Mouse (Mus musculus): Measurements from ENCODE around the gene Frat2. TPM values are rescaled to one million over a fixed set of nuclear protein-coding genes. Genes with fewer than 3 reads are reported as not detected.

Gene Frat2
- polyA plus RNA-seq, 1 experiment from 2014 or later = 4.5 TPM

DNA sequence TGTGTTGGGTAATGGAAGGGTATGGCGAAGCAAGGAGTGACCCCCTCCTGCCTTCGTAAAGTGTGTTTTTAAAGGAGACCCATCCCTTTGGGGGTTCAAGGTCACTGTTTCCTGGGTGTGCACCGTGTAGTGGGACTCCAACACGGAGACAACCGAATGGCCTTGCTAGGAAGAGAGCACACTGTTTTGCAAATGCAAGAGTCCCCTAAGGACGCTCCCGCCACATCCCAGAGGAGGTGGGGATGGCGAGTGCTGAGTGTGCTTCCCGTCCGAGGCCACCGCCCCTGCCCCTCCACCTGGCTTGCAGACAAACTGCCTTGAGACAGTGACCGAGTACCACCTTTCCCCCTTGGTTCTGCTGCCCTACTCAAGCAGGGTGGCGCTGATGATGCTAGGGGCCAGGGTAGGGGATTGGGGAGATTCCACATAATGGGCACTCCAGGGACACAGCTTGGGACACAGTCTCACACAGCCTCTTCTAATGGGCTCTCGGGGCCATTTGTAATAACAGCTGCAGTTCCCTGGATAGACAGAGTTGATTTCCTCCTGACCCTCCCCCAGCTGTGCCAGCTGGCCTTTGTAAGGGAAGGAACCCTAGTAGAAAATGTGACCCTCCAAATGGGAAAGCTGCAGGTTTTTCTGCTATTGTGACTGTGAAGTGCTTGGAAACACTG is 16.1 kb downstream of the Frat2 start:
- ATAC-seq (ENCODE audit: insufficient read depth) = no peak
- H3K36me3 ChIP-seq (replicated peaks) = no peaks in the 10 kb centered on the region
- H3K27ac ChIP-seq (replicated peaks) = peak overlapping the region; percentile 97
- peak overlapping the region; percentile 92 for H3K4me3 ChIP-seq (replicated peaks)
- no peaks in the 10 kb centered on the region for H3K27me3 ChIP-seq
- H3K9ac ChIP-seq = peak overlapping the region; percentile 89
- H3K9me3 ChIP-seq (replicated peaks) = no peaks in the 10 kb centered on the region
- WGBS (ENCODE audit: insufficient replicate concordance) = 11% methylated on average over 14 of the region's 14 CpGs
- H3K4me2 ChIP-seq = peak overlapping the region; percentile 98
- peaks cover 70% of the 10 kb centered on the region for H3K4me1 ChIP-seq (replicated peaks)

DNA sequence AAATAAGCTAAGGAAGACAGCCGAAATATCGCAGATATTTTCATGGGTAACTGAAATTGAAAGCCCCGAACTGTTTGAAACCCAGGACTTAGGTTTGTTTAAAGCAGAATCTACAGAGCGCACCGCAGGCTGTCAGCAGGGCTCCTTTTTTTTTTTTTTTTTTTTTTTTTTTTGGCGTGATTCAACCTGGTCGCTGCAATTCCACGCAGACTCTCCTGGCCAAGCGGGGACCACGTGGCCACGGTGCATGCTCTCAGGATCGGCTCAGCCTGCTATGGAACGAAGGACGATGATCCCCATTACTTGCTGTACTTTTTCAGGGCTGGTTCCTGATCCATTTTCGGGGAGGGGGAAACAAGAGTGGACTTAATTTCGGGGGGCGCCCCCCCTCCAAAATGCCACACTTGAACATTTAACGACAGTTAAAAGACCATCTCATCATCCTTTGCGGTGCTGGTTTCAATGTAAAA is 16.8 kb downstream of the Frat2 start:
- H3K4me2 ChIP-seq = peak overlapping the region; percentile 98
- H3K27ac ChIP-seq (replicated peaks) = peak overlapping the region; percentile 97
- H3K27me3 ChIP-seq = no peaks in the 10 kb centered on the region
- peak overlapping the region; percentile 89 for H3K9ac ChIP-seq
- H3K4me1 ChIP-seq (replicated peaks) = peaks cover 63% of the 10 kb centered on the region
- peak overlapping the region; percentile 92 for H3K4me3 ChIP-seq (replicated peaks)
- no peaks in the 10 kb centered on the region for H3K36me3 ChIP-seq (replicated peaks)
- H3K9me3 ChIP-seq (replicated peaks) = no peaks in the 10 kb centered on the region
- under 1% methylated on average over 19 of the region's 19 CpGs for WGBS (ENCODE audit: insufficient replicate concordance)
- ATAC-seq (ENCODE audit: insufficient read depth) = no peak

DNA sequence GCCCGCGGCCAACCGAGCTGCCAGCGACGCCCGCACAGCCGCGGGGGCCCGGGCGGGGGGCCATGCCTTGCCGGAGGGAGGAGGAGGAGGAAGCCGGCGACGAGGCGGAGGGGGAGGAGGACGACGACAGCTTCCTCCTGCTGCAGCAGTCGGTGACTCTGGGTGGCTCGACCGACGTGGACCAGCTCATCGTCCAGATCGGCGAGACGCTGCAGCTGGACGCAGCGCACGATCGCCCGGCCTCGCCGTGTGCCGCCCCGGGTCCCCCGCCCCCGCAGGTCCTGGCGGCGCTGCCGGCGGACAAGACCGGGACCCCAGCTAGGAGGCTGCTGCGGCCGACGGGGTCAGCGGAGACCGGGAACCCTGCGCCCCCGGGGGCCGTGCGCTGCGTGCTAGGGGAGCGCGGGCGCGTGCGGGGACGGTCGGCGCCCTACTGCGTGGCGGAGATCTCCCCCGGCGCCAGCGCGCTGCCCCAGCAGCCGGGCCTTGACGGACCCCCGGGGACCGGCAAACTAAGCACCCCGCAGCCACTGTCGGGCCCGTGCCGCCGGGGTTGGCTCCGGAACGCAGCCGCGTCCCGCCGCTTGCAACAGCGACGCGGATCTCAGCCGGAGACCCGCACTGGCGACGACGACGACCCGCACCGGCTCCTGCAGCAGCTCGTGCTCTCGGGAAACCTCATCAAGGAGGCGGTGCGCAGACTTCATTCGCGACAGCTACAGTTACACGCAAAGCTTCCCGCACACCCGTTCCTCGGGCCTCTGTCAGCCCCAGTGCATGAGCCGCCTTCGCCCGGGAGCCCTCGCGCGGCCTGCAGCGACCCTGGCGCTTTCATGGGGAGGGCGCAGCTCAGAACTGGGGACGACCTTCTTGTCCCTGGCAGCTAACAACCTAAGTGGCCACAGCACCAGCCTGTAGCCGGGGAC is 17.6 kb downstream of the Frat2 start:
- peak overlapping the region; percentile 92 for H3K4me3 ChIP-seq (replicated peaks)
- peak overlapping the region; percentile 89 for H3K9ac ChIP-seq
- under 1% methylated on average over 101 of the region's 112 CpGs for WGBS (ENCODE audit: insufficient replicate concordance)
- peak overlapping the region; percentile 97 for H3K27ac ChIP-seq (replicated peaks)
- H3K9me3 ChIP-seq (replicated peaks) = no peaks in the 10 kb centered on the region
- H3K4me2 ChIP-seq = peak overlapping the region; percentile 98
- H3K4me1 ChIP-seq (replicated peaks) = peaks cover 57% of the 10 kb centered on the region
- H3K27me3 ChIP-seq = no peaks in the 10 kb centered on the region
- H3K36me3 ChIP-seq (replicated peaks) = no peaks in the 10 kb centered on the region
- ATAC-seq (ENCODE audit: insufficient read depth) = peak; percentile 58

DNA sequence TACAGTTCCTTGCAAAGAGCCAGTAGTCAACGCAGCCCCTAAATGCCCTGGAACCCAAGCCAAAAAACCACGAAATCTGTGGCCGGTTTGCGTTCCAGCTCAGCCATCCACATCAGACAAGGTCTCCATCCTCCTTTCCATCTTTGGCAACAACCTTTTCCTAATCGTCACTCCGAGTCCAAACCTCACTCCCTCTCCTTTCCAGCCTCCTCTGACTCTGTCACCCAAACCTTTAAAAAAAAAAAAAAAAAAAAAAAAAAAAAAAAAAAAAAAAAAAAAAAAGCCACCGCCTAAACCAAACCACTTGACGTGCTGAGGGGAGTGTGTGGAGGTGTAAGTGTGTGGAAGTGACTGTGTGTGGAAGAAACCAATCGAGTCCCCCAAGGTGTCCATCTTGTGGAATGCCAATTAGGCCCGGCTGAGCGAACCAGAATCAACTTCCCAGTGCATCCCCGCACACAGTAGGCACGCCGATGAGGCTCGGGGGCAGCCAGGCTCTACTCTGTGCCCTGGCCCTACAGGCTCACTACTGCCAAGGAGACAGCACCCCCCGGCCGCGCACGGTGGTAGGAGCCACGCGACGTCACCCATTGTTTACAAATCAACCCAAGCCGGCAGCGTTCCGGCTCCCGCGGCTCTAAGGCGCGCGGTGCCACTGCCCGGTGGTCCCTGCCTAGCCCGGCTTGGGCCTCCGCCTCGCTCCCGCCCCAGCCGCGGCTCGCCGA is 18.4 kb downstream of the Frat2 start, which contains the start of gene Frat1:
Gene Frat1, plus strand, starts transcription at position 590 of the 725 bp plus-strand sequence.
- ATAC-seq (ENCODE audit: insufficient read depth) = peak; percentile 88
- Histone ChIP-seq H3K27ac (replicated peaks) (peak within 1 kb of the TSS; percentile 97), H3K9me3 (replicated peaks) (no peaks in the 10 kb centered on the region), H3K36me3 (replicated peaks) (no peaks in the 10 kb centered on the region), H3K4me3 (replicated peaks) (peak within 1 kb of the TSS; percentile 92), H3K9ac (peak within 1 kb of the TSS; percentile 89), H3K4me2 (peak within 1 kb of the TSS; percentile 98), H3K4me1 (replicated peaks) (peaks cover 55% of the 10 kb centered on the region), H3K27me3 (no peaks in the 10 kb centered on the region)
- under 1% methylated on average over 39 of the region's 39 CpGs for WGBS (ENCODE audit: insufficient replicate concordance)

DNA sequence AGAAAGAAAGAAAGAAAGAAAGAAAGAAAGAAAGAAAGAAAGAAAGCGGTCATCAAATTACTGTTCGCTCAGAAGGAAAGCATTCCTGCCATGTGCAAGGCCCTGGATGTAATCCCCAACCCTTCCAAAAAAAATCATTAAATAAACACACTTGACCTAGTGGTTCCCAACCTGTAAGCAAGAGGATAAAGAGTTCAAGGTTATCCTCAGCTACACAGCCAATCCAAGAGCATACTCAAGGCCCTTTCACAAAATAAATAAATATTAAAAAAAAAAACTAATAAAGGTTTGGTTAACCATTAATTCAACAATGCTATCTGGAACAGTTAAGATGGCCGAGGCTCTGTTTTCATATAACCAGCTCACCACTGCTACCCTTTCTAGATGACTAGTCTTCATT is 19.0 kb downstream of the Frat2 start:
- Histone ChIP-seq H3K9me3 (replicated peaks) (no peaks in the 10 kb centered on the region), H3K4me3 (replicated peaks) (peak overlapping the region; percentile 92), H3K4me1 (replicated peaks) (peaks cover 49% of the 10 kb centered on the region), H3K4me2 (peak overlapping the region; percentile 98), H3K36me3 (replicated peaks) (no peaks in the 10 kb centered on the region), H3K27me3 (no peaks in the 10 kb centered on the region), H3K27ac (replicated peaks) (peak overlapping the region; percentile 97), H3K9ac (peak overlapping the region; percentile 89)
- ATAC-seq (ENCODE audit: insufficient read depth) = no peak
- 69% methylated on average over 3 of the region's 3 CpGs for WGBS (ENCODE audit: insufficient replicate concordance)

DNA sequence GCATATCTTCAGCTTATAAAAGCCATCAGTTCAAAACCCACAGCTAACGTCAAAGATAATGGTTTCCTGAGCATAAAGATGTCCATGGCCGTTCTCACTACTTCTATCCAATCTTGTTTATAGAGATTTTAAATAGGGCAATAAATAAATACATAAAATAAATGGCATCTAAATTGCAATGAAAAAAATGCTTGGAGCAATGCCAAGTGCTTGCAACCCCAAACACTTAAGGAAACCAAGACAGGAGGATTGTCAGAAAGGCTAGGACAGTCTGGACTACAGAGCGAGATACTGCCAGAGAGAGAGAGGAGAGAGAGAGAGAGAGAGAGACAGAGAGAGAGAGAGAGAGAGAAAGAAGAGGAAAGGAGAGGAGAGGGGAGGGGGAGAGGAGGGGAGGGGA is 21.4 kb downstream of the Frat2 start:
- H3K27me3 ChIP-seq = no peaks in the 10 kb centered on the region
- H3K9ac ChIP-seq = no peak overlapping the region
- no peak overlapping the region for H3K4me3 ChIP-seq (replicated peaks)
- no peaks in the 10 kb centered on the region for H3K36me3 ChIP-seq (replicated peaks)
- no peak overlapping the region for H3K27ac ChIP-seq (replicated peaks)
- no peak for ATAC-seq (ENCODE audit: insufficient read depth)
- no peak overlapping the region for H3K4me2 ChIP-seq
- no peaks in the 10 kb centered on the region for H3K9me3 ChIP-seq (replicated peaks)
- peaks cover 29% of the 10 kb centered on the region for H3K4me1 ChIP-seq (replicated peaks)
- WGBS (ENCODE audit: insufficient replicate concordance) = 62% methylated on average over 3 of the region's 3 CpGs

DNA sequence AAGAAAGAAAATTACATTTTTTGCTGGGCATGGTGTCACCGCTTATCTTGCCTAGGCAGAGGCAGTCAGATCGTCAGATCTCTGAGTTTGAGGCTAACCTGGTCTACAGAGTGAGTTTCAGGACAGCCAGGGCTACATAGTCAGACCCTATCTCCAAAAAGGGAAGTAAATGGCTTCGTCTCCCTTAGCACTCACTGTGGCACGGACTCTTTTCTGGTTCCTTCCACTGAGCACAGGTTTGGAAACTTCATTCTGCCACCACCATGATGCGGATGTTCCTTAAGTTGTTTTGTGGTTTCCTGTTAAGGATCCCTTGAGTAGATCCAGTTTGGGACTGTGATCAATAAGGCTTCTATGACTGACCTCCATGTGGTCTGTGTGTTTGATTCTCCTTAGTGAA is 23.0 kb downstream of the Frat2 start:
- 34% methylated on average over 5 of the region's 5 CpGs for WGBS (ENCODE audit: insufficient replicate concordance)
- no peak for ATAC-seq (ENCODE audit: insufficient read depth)
- Histone ChIP-seq H3K36me3 (replicated peaks) (no peaks in the 10 kb centered on the region), H3K27ac (replicated peaks) (no peak overlapping the region), H3K9ac (no peak overlapping the region), H3K4me1 (replicated peaks) (peaks cover 20% of the 10 kb centered on the region), H3K4me2 (no peak overlapping the region), H3K9me3 (replicated peaks) (no peaks in the 10 kb centered on the region), H3K27me3 (no peaks in the 10 kb centered on the region), H3K4me3 (replicated peaks) (no peak overlapping the region)

DNA sequence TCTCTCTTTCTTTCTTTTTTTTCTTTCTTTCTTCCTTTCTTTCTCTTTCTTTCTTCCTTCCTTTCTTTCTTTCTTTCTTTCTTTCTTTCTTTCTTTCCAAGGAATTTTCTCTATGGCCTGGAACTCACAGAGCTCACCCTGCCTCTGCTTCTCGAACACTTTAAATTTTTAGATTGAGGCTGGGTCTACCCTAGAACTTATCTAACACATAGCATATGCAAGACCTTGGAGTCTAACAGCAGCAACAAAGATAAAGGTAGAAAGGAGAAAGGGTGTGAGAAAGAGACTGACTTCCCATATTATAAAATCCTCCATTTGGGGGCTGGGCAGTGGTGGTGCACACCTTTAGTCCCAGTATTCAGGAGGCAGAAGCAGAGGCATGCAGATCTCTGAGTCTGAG is 25.3 kb downstream of the Frat2 start:
- H3K4me1 ChIP-seq (replicated peaks) = peaks cover 11% of the 10 kb centered on the region; the same call in 1 of the 2 replicates
- H3K4me2 ChIP-seq = no peak overlapping the region
- no peaks in the 10 kb centered on the region for H3K36me3 ChIP-seq (replicated peaks)
- ATAC-seq (ENCODE audit: insufficient read depth) = 0 out of 2 replicates have a peak, but pooled peaks have one; percentile 25
- no peaks in the 10 kb centered on the region for H3K9me3 ChIP-seq (replicated peaks)
- no peak overlapping the region for H3K9ac ChIP-seq
- 26% methylated on average over 1 of the region's 1 CpGs for WGBS (ENCODE audit: insufficient replicate concordance)
- H3K27me3 ChIP-seq = no peaks in the 10 kb centered on the region
- no peak overlapping the region for H3K4me3 ChIP-seq (replicated peaks)
- no peak overlapping the region for H3K27ac ChIP-seq (replicated peaks)

DNA sequence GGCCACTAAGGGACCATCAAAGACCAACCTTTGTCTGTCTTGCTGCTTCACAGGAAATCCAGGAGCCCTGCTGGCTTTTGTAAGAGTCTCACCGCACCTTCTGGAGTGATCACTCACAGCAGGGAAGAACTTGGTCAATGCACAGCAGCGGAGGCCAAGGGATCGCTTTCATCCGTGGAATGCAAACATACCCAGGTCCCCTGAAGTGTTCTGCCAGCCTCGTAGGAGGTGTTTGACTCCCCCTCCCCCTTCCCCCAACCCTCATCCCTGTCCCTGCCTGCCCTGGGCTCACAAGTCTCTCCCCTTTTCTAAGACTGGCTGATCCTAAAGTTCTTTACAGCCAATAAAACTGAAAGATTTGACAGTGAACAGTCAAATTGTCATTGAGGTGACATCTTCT is 26.5 kb downstream of the Frat2 start:
- ATAC-seq (ENCODE audit: insufficient read depth) = no peak
- Histone ChIP-seq H3K4me1 (replicated peaks) (peaks cover 21% of the 10 kb centered on the region), H3K4me3 (replicated peaks) (no peak overlapping the region), H3K9ac (no peak overlapping the region), H3K27ac (replicated peaks) (no peak overlapping the region), H3K27me3 (no peaks in the 10 kb centered on the region), H3K36me3 (replicated peaks) (no peaks in the 10 kb centered on the region), H3K9me3 (replicated peaks) (no peaks in the 10 kb centered on the region), H3K4me2 (no peak overlapping the region)
- 54% methylated on average over 5 of the region's 5 CpGs for WGBS (ENCODE audit: insufficient replicate concordance)

DNA sequence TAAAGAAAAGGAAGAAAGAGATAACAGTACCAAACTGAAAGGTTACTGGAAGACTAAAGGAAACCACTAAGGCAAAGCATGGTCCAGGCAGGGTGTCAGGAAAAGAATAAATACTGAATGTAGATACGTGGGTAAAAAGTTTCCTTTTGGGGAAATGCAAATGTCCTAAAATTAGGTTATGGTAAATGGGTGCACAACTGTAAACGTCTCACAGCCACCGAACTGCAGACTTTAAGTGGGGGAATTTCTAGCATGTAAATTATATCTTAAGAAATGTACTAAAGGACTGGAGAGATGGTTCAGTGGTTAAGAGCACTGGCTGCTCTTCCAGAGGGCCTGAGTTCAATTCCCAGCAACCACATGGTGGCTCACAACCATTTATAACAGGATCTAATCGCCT is 29.2 kb downstream of the Frat2 start:
- no peak overlapping the region for H3K9ac ChIP-seq
- no peak overlapping the region for H3K4me3 ChIP-seq (replicated peaks)
- H3K4me1 ChIP-seq (replicated peaks) = peaks cover 19% of the 10 kb centered on the region
- H3K27me3 ChIP-seq = no peaks in the 10 kb centered on the region
- H3K27ac ChIP-seq (replicated peaks) = no peak overlapping the region
- H3K36me3 ChIP-seq (replicated peaks) = no peaks in the 10 kb centered on the region
- H3K9me3 ChIP-seq (replicated peaks) = no peaks in the 10 kb centered on the region
- WGBS (ENCODE audit: insufficient replicate concordance) = 51% methylated on average over 4 of the region's 4 CpGs
- ATAC-seq (ENCODE audit: insufficient read depth) = no peak
- H3K4me2 ChIP-seq = no peak overlapping the region

DNA sequence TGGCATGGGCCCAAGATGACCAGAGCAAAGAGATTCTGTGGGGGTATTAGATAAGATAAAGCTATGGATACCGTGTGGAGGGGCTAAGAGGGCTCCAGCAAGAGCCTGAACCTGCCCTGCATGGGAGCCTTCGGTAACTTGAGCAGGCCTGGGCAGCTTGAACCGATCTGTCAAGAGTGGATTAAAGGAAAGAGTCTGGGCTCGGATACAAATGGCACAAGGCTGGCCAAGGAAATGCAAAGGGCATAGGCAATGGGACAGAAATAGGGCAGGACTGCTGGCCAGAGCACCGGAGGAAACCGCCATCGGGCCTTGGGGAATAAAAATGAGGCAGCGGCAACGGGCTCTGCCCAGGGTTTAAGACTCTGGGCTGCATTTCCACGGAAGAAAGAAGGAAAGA is 30.6 kb downstream of the Frat2 start:
- Histone ChIP-seq H3K4me1 (replicated peaks) (peaks cover 30% of the 10 kb centered on the region), H3K27ac (replicated peaks) (no peak overlapping the region), H3K9me3 (replicated peaks) (no peaks in the 10 kb centered on the region), H3K36me3 (replicated peaks) (no peaks in the 10 kb centered on the region), H3K4me3 (replicated peaks) (no peak overlapping the region), H3K4me2 (no peak overlapping the region), H3K27me3 (no peaks in the 10 kb centered on the region), H3K9ac (no peak overlapping the region)
- no peak for ATAC-seq (ENCODE audit: insufficient read depth)
- 67% methylated on average over 10 of the region's 10 CpGs for WGBS (ENCODE audit: insufficient replicate concordance)
